Mouse (Mus musculus) ES-E14 (cell line): Measurements from ENCODE around the gene Neu1.

Experiments used
- CHD2 ChIP-seq: IDR thresholded peaks from 2 replicates; pipeline ENCODE4 v1.6.1; 2014; ENCODE audit warnings: mild to moderate bottlenecking, low read depth, low read length, inconsistent platforms
- HCFC1 ChIP-seq: IDR thresholded peaks from 2 replicates; pipeline ENCODE4 v1.6.1; 2012; ENCODE audit warnings: low read length, inconsistent platforms, borderline replicate concordance; ENCODE audit not compliant: insufficient read depth
- MAFK ChIP-seq: IDR thresholded peaks from 2 replicates; pipeline ENCODE4 v1.6.1; 2014; ENCODE audit warnings: mild to moderate bottlenecking, low read depth, low read length, inconsistent platforms; ENCODE audit not compliant: insufficient read depth
- ZC3H11A ChIP-seq: IDR thresholded peaks from 2 replicates; pipeline ENCODE4 v1.6.1; 2012; ENCODE audit warnings: low read depth, mild to moderate bottlenecking, inconsistent platforms, low read length, borderline replicate concordance
- ZNF384 ChIP-seq: IDR thresholded peaks from 2 replicates; pipeline ENCODE4 v1.6.1; 2012; ENCODE audit warnings: low read depth, low read length, inconsistent platforms

DNA sequence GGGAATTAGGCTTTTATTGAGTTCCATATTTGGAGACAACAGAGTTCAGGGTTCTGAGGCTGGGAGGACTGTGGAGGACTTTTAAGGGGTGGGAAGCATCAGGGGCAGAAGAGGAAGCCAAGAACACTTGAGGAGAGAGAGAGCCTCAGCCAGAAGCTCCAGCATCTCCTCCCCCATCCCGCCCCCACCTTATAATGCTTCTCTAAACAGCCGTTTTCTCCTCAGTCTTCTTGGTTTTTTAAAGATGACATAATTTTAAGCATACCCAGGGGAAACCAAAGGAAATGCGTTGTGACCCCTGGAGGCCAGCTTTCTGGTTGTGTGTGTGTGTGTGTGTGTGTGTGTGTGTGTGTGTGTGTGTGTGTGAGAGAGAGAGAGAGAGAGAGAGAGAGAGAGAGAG lies 31.1 kb downstream of the Neu1 start:
- TF ChIP-seq MAFK (no peak), ZC3H11A (no peak), ZNF384 (no peak), CHD2 (no peak), HCFC1 (no peak)
